ENCODE assay signal across 28 mouse cellular contexts in genomic region chr2:105237841-105238240, GRCm38 (mm10). TPM values are rescaled to one million over a fixed set of nuclear protein-coding genes. Genes with fewer than 3 reads are reported as not detected.
"Had no signal": no experiment of that assay in that cellular context is flagged by ENCODE, and none has a peak within 500 bp of the region (broad histone marks: within the 10 kb centered on the region; RNA-seq: fewer than 3 reads in every experiment).

No protein-coding gene starts in this region.

- H3K36me3 ChIP-seq: forebrain, embryonic 15.5 days; heart, embryonic 13.5 days; heart, embryonic 15.5 days; hindbrain, embryonic 13.5 days; hindbrain, embryonic 15.5 days; limb, embryonic 13.5 days; limb, embryonic 15.5 days; liver, embryonic 13.5 days; liver, embryonic 15.5 days had no signal

- H3K27ac ChIP-seq: forebrain, embryonic 15.5 days; heart, adult 2 months; heart, embryonic 13.5 days; heart, embryonic 15.5 days; hindbrain, embryonic 13.5 days; hindbrain, embryonic 15.5 days; hindbrain, postnatal 0 days; limb, embryonic 13.5 days; limb, embryonic 15.5 days; liver, embryonic 13.5 days; liver, embryonic 15.5 days had no signal

- H3K4me1 ChIP-seq: forebrain, embryonic 15.5 days; hindbrain, embryonic 15.5 days had no signal

- H3K27me3 ChIP-seq: forebrain, embryonic 15.5 days; heart, embryonic 15.5 days; hindbrain, embryonic 15.5 days; liver, embryonic 13.5 days; liver, embryonic 15.5 days had no signal

- H3K9me3 ChIP-seq: forebrain, embryonic 15.5 days; heart, embryonic 13.5 days; heart, embryonic 15.5 days; hindbrain, embryonic 13.5 days; hindbrain, embryonic 15.5 days; limb, embryonic 13.5 days; limb, embryonic 15.5 days; liver, embryonic 13.5 days; liver, embryonic 15.5 days had no signal

- H3K9ac ChIP-seq: forebrain, embryonic 15.5 days; forebrain, postnatal 0 days; heart, embryonic 13.5 days; heart, embryonic 15.5 days; hindbrain, embryonic 13.5 days; hindbrain, embryonic 15.5 days; limb, embryonic 13.5 days; limb, embryonic 15.5 days; liver, embryonic 13.5 days; liver, embryonic 15.5 days had no signal

- H3K4me3 ChIP-seq: forebrain, embryonic 15.5 days; heart, adult 2 months; heart, embryonic 13.5 days; heart, embryonic 15.5 days; hindbrain, embryonic 13.5 days; hindbrain, embryonic 15.5 days; limb, embryonic 13.5 days; limb, embryonic 15.5 days; liver, embryonic 13.5 days; liver, embryonic 15.5 days had no signal

- H3K4me2 ChIP-seq: forebrain, embryonic 15.5 days; heart, embryonic 11.5 days; heart, embryonic 15.5 days; hindbrain, embryonic 13.5 days; hindbrain, embryonic 15.5 days; limb, embryonic 13.5 days; limb, embryonic 15.5 days; liver, embryonic 13.5 days; liver, embryonic 15.5 days had no signal

- DNase-seq: forebrain, postnatal 0 days; gastrocnemius, postnatal 14 days; gastrocnemius, postnatal 36 days; heart, adult 2 months; heart, postnatal 14 days; heart, postnatal 36 days; layer of hippocampus, adult 9-11 months; layer of hippocampus, postnatal 36 days; left cerebral cortex, postnatal 4 days; liver, embryonic 13.5 days had no signal

- ATAC-seq: forebrain, postnatal 0 days; intestine, embryonic 16.5 days had no signal

RNA-seq across cellular contexts. Expression of gene Them7, which starts 13.7 kb away (rescaled TPM):
- total RNA-seq: forebrain, postnatal 0 days; gastrocnemius, adult 8-10 months; gastrocnemius, postnatal 14 days; gastrocnemius, postnatal 36 days; hindbrain, postnatal 0 days; layer of hippocampus, adult 18-20 months; layer of hippocampus, adult 8-10 months; layer of hippocampus, postnatal 14 days; layer of hippocampus, postnatal 36 days; left cerebral cortex, adult 18-20 months; left cerebral cortex, postnatal 10 days; left cerebral cortex, postnatal 25 days; left cerebral cortex, postnatal 4 days had no signal
- polyA plus RNA-seq: forebrain, embryonic 15.5 days; forebrain, postnatal 0 days had no signal
